Mouse (Mus musculus) spleen, adult 2 months (tissue): ENCODE results near the gene Tanc1.

Experiments
- CTCF ChIP-seq: fragments of 200-500 bp; IDR thresholded peaks from 2 replicates; pipeline ENCODE4 v1.5.1; 2011; ENCODE audit warnings: mild to moderate bottlenecking, inconsistent platforms; ENCODE audit not compliant: insufficient read depth, insufficient read length, insufficient replicate concordance; ENCODE audit errors: extremely low read depth
- POLR2A ChIP-seq: fragments of 200-500 bp; IDR thresholded peaks from 2 replicates; pipeline ENCODE4 v1.6.1; 2011; ENCODE audit warnings: low read depth, low read length, inconsistent platforms

- no peak for TF ChIP-seq POLR2A
- no peak for TF ChIP-seq CTCF
These were observed 193.8 kb downstream of the Tanc1 start for GRCm38 (mm10) chr2:59805595-59805994.
